Comparison of ENCODE assay signal across 19 mouse cellular contexts in genomic region chrX:160418397-160418796, GRCm38 (mm10). TPM values are rescaled to one million over a fixed set of nuclear protein-coding genes. Genes with fewer than 3 reads are reported as not detected.
DNase-seq lines count a peak whose midpoint lies in the region; ATAC-seq and TF ChIP-seq lines count a peak whose summit lies in the region.
"Had no signal": no experiment of that assay in that cellular context is flagged by ENCODE, and none has a peak within 500 bp of the region (broad histone marks: within the 10 kb centered on the region; RNA-seq: fewer than 3 reads in every experiment).

No protein-coding gene starts in this region.

- no peak for ATAC-seq in inflammation-experienced regulatory T-cells, adult 6 months
- ATAC-seq: forebrain, postnatal 0 days; intestine, embryonic 16.5 days had no signal

- H3K4me3 ChIP-seq in lung, adult 2 months (replicated peaks; ENCODE audit: extremely low read depth, low read depth, low read length), result no peak overlapping the region
- H3K4me3 ChIP-seq: embryonic facial prominence, embryonic 12.5 days; heart, embryonic 15.5 days; limb, embryonic 13.5 days; midbrain, embryonic 12.5 days; myocyte; stomach, embryonic 15.5 days had no signal

- no peak for TF ChIP-seq POLR2A in lung, adult 2 months (IDR thresholded peaks at IDR 0.05; ENCODE audit: borderline replicate concordance, extremely low read depth, low read depth, low read length)

- intact Hi-C loops in heart, postnatal 36 days (cut with DNase I), result no loop called here

- H3K4me1 ChIP-seq in lung, adult 2 months (ENCODE audit: control insufficient read depth, insufficient read depth, low read length), result no peaks in the 10 kb centered on the region
- H3K4me1 ChIP-seq: embryonic facial prominence, embryonic 12.5 days; heart, embryonic 15.5 days; limb, embryonic 13.5 days; midbrain, embryonic 12.5 days; stomach, embryonic 15.5 days had no signal

- TF ChIP-seq CTCF in lung, adult 2 months (IDR thresholded peaks at IDR 0.05; ENCODE audit: insufficient read depth, low read length), result no peak

- WGBS in lung, adult 2 months, result 62% methylated on average over 7 of the region's 7 CpGs

- peak; percentile 11 for DNase-seq in gastrocnemius, adult 18-20 months (ENCODE audit: low spot score)
- DNase-seq in gastrocnemius, postnatal 10 days, result no peak
- peak; percentile 33 to 47 for DNase-seq in lung, adult 18-20 months
- no peak for DNase-seq in lung, adult 2 months
- peak; percentile 11 to 12 for DNase-seq in heart, postnatal 36 days
- peak; percentile 35 for DNase-seq in lung, postnatal 25 days (ENCODE audit: low spot score)
- no peak for DNase-seq in left cerebral cortex, adult 18-20 months (ENCODE audit: low spot score in 2 of 2)
- DNase-seq: cerebellum, adult 8-10 months; forebrain, postnatal 0 days; thymus, adult 2 months had no signal

RNA-seq across cellular contexts. Expression of gene Adgrg2, which starts 27.9 kb away (rescaled TPM):
- under 1 TPM; 0.80 to 0.90 TPM for total RNA-seq in gastrocnemius, adult 18-20 months (2021)
- 1 to 10 TPM; 2.8 to 4.7 TPM for total RNA-seq in gastrocnemius, postnatal 10 days (2021)
- 0.89 and 2.4 TPM in 2 replicates for polyA plus RNA-seq in lung, adult 2 months (2012; rRNA removed)
- under 1 TPM; 0.33 to 0.84 TPM for total RNA-seq in heart, postnatal 36 days (2021)
- total RNA-seq in left cerebral cortex, adult 18-20 months (2021), result 1 to 10 TPM; 1.0 to 1.3 TPM
- polyA plus RNA-seq in inflammation-experienced regulatory T-cells, adult 6 months (2017; shearing (Covaris generic)), result not detected
- polyA plus RNA-seq: macrophage had no signal

Comparison
In these comparisons a context has a peak if more than half of its experiments do, and no peak if none do; other contexts are left out.
1. DNase-seq: peak in gastrocnemius, adult 18-20 months (single experiment), lung, adult 18-20 months (2 of 2), heart, postnatal 36 days (2 of 2) and lung, postnatal 25 days (single experiment); none in gastrocnemius, postnatal 10 days (single experiment), lung, adult 2 months (single experiment) and left cerebral cortex, adult 18-20 months (0 of 2).